Mouse (Mus musculus) CH12.LX (cell line): Measurements from ENCODE around the gene Gm20683. TPM values are rescaled to one million over a fixed set of nuclear protein-coding genes. Genes with fewer than 3 reads are reported as not detected.
A peak's percentile ranks its signal among the peaks of the same experiment; 100 is the strongest.

ENCODE experiments used
- DNase-seq: peaks from one replicate; pipeline ENCODE4 v3.0.0-alpha.2; 2013; ENCODE audit errors: extremely low read depth
- H3K27ac ChIP-seq: 2 replicates; pipeline ENCODE4 v1.5.1; 2012; ENCODE audit warnings: low read depth, mild to moderate bottlenecking, control low read depth, moderate library complexity; ENCODE audit not compliant: insufficient read depth
- H3K27me3 ChIP-seq: replicated peaks from 2 replicates; pipeline ENCODE3; 2012; ENCODE audit warnings: inconsistent platforms
- H3K36me3 ChIP-seq, 2 experiments: replicated peaks in 1 of 2; 2 replicates each; pipeline versions ENCODE3 to v1.6.1; 2012; ENCODE audit warnings: inconsistent platforms in 1 of 2, low read length in 1 of 2, mild to moderate bottlenecking in 1 of 2, mixed read lengths in 1 of 2, moderate library complexity in 1 of 2; ENCODE audit not compliant: control insufficient read depth in 1 of 2, insufficient read depth in 1 of 2
- H3K4me1 ChIP-seq, 2 experiments: 2 replicates each; pipeline ENCODE4 v1.6.1; 2012; ENCODE audit warnings: inconsistent platforms in 1 of 2, moderate library complexity in 1 of 2; ENCODE audit not compliant: insufficient read depth in 2 of 2, control insufficient read depth in 1 of 2
- H3K4me2 ChIP-seq: 2 replicates; pipeline ENCODE4 v1.6.1; 2012; ENCODE audit warnings: low read depth, mild to moderate bottlenecking, control low read depth; ENCODE audit not compliant: poor library complexity, insufficient read depth, severe bottlenecking
- H3K4me3 ChIP-seq, 3 experiments: fragments of 150-350 bp in 1 of 3; sonication (generic) in 1 of 3; replicated peaks in 1 of 3; 2 replicates each; pipeline versions ENCODE3 to v1.5.1; 2011 to 2012; ENCODE audit warnings: low read depth in 2 of 3, low read length in 2 of 3, mild to moderate bottlenecking in 2 of 3, moderate library complexity in 2 of 3, control low read depth in 1 of 3, improper control_type of control experiment in 1 of 3, inconsistent platforms in 1 of 3, mixed read lengths in 1 of 3; ENCODE audit not compliant: poor library complexity in 1 of 3
- H3K79me2 ChIP-seq: replicated peaks from 2 replicates; pipeline ENCODE4 v1.6.1; 2012; ENCODE audit warnings: mild to moderate bottlenecking, moderate library complexity; ENCODE audit not compliant: control insufficient read depth, poor library complexity, insufficient read depth, severe bottlenecking; ENCODE audit errors: extremely low read depth
- H3K9ac ChIP-seq: 2 replicates; pipeline ENCODE4 v1.6.1; 2012; ENCODE audit warnings: low read depth, mild to moderate bottlenecking, control low read depth, moderate library complexity; ENCODE audit not compliant: insufficient read depth
- H3K9me3 ChIP-seq: replicated peaks from 2 replicates; pipeline ENCODE3; 2012; ENCODE audit warnings: low read length, inconsistent platforms, mixed read lengths
- CTCF ChIP-seq, 2 experiments: IDR thresholded peaks in 1 of 2; conservative IDR thresholded peaks in 1 of 2; 2 replicates each; pipeline ENCODE4 v1.5.1; 2011 to 2012; ENCODE audit warnings: low read depth in 2 of 2, low read length in 2 of 2, improper control_type of control experiment in 1 of 2, inconsistent platforms in 1 of 2, mild to moderate bottlenecking in 1 of 2, moderate library complexity in 1 of 2
- KAT2A ChIP-seq: IDR thresholded peaks from 2 replicates; pipeline ENCODE4 v1.6.1; 2012; ENCODE audit warnings: low read length, improper control_type of control experiment, inconsistent platforms; ENCODE audit not compliant: insufficient replicate concordance
- MAZ ChIP-seq: IDR thresholded peaks from 2 replicates; pipeline ENCODE4 v1.6.1; 2012; ENCODE audit warnings: low read depth, mild to moderate bottlenecking, inconsistent platforms, low read length, improper control_type of control experiment, moderate library complexity
- POLR2A ChIP-seq: IDR thresholded peaks from 2 replicates; pipeline ENCODE4 v1.6.1; 2011; ENCODE audit warnings: low read depth, mild to moderate bottlenecking, improper control_type of control experiment, low read length
- SMC3 ChIP-seq: IDR thresholded peaks from 2 replicates; pipeline ENCODE4 v1.6.1; 2011; ENCODE audit warnings: low read depth, low read length, improper control_type of control experiment
- dilution Hi-C: fragments of 300-500 bp; cut with MboI; formaldehyde crosslinking; loops from 2 replicates; pipeline ENCODE4 v1.14.3; 2020; ENCODE audit warnings: low sequenced_read_pairs; ENCODE audit not compliant: extremely low pct_unique_long_range_greater_than_20kb, extremely low pct_ligation_motif_present
- in situ Hi-C: fragments of 300-500 bp; cut with MboI; formaldehyde crosslinking; loops from 3 replicates; pipeline ENCODE4 v1.14.3; 2019; ENCODE audit warnings: low sequenced_read_pairs, low pct_ligation_motif_present, low pct_unique_long_range_greater_than_20kb, mixed read lengths
- polyA plus RNA-seq: library from polyadenylated mRNA; unstranded; fragments of >175 nt; gene quantifications from 2 replicates; pipeline ENCODE4 v1.2.1, GENCODE M21; 2012; ENCODE audit warnings: low read depth; ENCODE audit not compliant: insufficient read length
- total RNA-seq, 2 experiments: library from RNA; depleted of rRNA; stranded (reverse); fragments of 300-350 nt in 1 of 2; fragments of >200 nt in 1 of 2; gene quantifications; 2 replicates each; pipeline ENCODE4 v1.2.3; 2012 to 2014

Gm20683 gene
- total and polyA plus RNA-seq, 3 experiments: 1.3 to 4.8 (median 3.8) TPM

- H3K27me3 ChIP-seq: peaks cover 82% of the 10 kb centered on the region
- TF ChIP-seq POLR2A (no peak), MAZ (no peak)
- no peaks in the 10 kb centered on the region for H3K4me1 ChIP-seq
- no peak overlapping the region for H3K9ac ChIP-seq
- dilution Hi-C loops: no loop called here
- no peaks in the 10 kb centered on the region for H3K79me2 ChIP-seq
- no peak overlapping the region for H3K27ac ChIP-seq
- H3K36me3 ChIP-seq: no peaks in the 10 kb centered on the region
- no peak overlapping the region for H3K4me2 ChIP-seq
- in situ Hi-C loops: no loop called here
- DNase-seq: no peak
- no peaks in the 10 kb centered on the region for H3K9me3 ChIP-seq
- no peak overlapping the region for H3K4me3 ChIP-seq
Measured at GRCm38 (mm10) chr17:25810890-25811289, 30.7 kb downstream of the Gm20683 start.

- Histone ChIP-seq H3K27me3 (peaks cover 76% of the 10 kb centered on the region), H3K4me3 (no peak overlapping the region), H3K9ac (no peak overlapping the region), H3K36me3 (no peaks in the 10 kb centered on the region), H3K79me2 (no peaks in the 10 kb centered on the region), H3K4me2 (no peak overlapping the region), H3K9me3 (no peaks in the 10 kb centered on the region), H3K4me1 (no peaks in the 10 kb centered on the region), H3K27ac (no peak overlapping the region)
- dilution Hi-C loops: no loop called here
- in situ Hi-C loops: no loop called here
- DNase-seq: no peak
- no peak for TF ChIP-seq KAT2A
Measured at GRCm38 (mm10) chr17:25809606-25810340, 31.8 kb downstream of the Gm20683 start.

DNA sequence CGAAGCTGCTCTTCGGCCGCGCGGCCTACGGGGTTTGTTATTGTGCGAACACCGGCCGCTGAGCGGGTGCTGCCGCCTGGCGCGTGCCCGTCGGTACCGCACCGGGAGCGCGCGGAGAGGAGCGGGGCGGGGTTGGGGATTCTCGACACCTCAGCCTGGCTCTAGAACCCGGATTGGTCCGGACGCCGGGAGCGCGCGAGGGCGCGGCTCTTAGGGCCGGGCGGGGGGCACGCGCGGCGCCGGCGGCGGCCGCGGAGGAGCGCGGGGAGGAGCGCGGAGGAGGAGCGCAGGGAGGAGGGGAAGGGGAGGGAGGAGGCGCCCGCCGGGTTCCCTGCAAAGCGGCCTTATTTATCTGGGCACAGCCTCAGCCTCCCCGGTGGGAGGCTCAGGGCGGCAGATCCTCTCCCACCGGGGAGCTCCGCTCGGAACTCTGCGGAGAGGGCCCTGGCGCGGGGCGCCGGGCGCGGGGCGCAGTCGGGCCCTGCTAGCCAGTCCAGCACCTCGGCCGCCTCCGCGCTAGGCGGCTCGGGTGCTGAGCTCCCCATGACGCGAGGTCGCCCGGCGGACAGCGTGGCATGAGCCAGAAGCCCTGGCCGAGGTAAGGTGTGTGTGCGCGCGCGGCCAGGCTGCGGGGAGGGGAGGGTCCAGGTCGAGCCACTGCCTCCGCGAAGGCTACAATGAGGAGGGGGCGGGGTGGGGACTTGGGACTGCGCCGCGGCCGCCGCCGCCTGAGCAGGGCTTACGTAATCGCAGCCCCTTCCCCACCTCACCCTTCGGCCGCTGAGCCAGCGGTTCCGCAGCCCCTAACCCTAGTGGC, 32.6 kb downstream of the Gm20683 start, which contains the start of gene Fbxl16:
Fbxl16 (plus strand) TSS at position 297 of the 817 bp plus-strand sequence.
- no peak within 1 kb of the TSS for H3K4me3 ChIP-seq
- H3K27me3 ChIP-seq: peaks cover 74% of the 10 kb centered on the region
- no peaks in the 10 kb centered on the region for H3K36me3 ChIP-seq
- no peaks in the 10 kb centered on the region for H3K9me3 ChIP-seq
- dilution Hi-C loops (no loop called here), in situ Hi-C loops (no loop called here)
- H3K4me2 ChIP-seq: no peak within 1 kb of the TSS
- H3K9ac ChIP-seq: no peak within 1 kb of the TSS
- no peak for DNase-seq
- no peak within 1 kb of the TSS for H3K27ac ChIP-seq
- no peaks in the 10 kb centered on the region for H3K4me1 ChIP-seq
- TF ChIP-seq CTCF (conservative IDR thresholded peaks at IDR 0.05 in 1 of 2, IDR thresholded peaks at IDR 0.05 in 1 of 2; ENCODE audit: low read depth in 2 of 2, low read length in 2 of 2) (peak in 1 of 2 experiments; percentile 0; a peak in 1 of 4 replicates), SMC3 (no peak)
- H3K79me2 ChIP-seq: no peaks in the 10 kb centered on the region
